Mouse (Mus musculus) urinary bladder, postnatal 10 days (tissue): ENCODE measurements around the gene Clp1.
"Not testable (repeated sequence)": the region's sequence is repeated elsewhere in the genome, so short reads cannot be mapped to it uniquely, and the experiment has no call there.

Source experiments
- DNase-seq: peaks from one replicate; pipeline ENCODE4 v3.0.0; 2022; ENCODE audit warnings: low spot score

Clp1 gene

DNA sequence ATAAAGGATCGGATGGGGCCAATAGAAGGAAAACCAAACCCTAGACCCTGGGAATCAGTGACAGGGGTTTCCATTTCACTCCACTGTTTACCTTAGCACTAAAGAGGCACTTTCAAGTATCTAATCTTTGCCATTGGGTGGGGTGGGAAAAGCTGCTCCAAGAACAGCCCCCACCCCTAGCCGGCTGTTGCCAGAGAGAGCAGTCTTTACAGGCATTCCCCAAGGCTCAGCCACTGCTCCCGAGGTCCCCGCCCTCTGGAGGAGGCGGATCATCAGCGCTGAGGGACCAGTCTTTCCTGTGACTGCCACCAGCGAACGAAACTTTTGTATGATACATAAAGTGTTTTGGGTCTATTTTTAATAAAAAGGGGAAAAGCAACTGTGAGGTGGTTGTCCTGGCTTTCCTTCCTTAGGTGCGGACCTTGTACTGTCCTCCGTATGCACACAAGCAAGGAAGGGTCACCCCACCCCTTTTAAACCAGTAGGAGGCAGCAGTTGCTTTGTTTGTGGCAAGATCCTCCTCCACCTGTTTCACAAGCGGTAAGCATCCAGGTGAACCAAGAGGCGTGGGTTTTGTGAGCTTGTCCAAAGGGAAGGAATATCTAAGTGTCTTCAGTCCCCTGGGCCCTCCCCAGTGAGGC is 11.2 kb upstream of the Clp1 start:
- no peak for DNase-seq

DNA sequence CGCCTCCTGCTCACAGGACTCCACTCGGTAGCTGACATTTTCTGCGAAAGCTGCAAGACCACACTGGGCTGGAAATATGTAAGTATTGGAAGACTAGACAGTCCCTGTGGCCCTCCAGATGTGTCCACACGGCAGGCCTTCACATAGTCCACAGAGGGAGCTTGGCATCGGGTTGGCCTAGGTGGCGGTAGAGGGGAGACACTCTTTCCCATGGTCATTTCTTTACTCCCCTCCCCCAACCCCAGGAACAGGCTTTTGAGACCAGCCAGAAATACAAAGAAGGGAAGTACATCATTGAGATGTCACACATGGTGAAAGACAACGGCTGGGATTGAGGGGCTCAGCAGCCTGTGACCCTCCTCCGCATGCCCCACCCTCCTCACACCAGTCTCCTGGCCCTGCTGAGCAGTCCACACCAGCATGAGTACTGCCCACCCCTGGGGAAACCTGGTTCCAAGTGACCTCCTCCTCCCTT is 10.3 kb upstream of the Clp1 start:
- no peak for DNase-seq

DNA sequence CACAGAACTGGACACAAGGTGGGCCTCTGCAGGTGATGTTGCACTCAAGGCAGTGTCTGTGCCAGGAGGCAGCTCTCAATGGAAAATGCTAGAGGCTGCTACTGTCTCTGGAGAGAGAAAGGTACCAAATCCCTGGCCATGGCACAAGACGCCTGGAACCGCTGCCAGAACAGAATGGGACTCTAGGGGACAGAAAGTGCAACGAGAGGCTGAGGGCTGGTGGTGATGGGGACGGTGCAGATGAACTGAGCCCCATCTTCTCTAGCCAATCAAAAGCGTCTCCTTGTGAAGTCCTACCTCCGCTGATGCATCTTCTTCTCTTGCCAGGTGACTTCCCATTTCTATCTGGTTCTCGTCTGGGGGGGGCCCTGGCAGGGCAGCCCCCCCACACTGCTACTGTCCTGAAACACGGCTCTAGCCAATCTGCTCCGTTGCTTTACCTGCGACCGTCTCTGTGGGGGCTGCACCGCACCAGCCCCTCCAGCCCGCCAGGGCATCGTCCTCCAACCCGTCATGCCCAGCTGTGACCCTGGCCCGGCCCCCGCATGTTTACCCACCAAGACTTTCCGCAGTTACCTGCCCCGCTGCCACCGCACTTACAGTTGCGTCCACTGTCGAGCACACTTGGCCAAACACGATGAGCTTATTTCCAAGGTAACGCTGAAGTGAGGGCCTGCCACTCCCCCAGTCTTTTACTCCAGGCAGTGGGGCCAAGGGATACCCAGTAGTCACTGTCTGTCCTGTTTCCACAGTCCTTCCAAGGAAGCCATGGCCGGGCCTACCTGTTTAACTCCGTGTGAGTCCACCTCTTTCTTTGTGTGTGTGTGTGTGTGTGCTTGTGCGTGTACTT is 9.4 kb upstream of the Clp1 start:
- no peak for DNase-seq

DNA sequence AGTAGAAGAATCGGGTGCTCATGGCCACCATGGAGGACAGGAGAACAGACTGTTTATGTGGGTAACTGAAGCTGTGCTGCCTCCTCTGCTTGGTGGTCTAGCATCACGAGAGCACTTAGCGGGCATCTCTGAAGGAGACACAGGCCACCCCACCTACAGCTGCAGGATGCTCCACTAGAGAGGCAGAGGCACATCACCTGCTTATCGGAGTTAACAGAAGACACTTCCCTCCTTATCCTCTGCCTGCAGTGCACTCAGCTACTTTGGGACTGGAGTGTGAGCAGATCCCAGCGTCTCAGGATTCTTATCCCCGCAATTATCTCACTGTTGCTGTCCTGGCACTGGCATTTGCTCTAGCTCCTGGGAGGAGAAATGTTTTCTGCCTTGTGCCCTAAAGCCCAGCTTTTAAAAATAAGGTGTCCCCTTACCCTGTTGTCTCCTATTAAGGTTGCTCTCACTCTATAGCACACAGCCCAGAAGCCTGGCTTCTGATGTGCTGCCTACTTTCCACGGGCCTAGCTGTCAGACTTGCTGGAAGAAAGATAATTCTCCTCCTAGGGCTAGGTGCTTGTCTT is 8.3 kb upstream of the Clp1 start:
- DNase-seq, result no peak

DNA sequence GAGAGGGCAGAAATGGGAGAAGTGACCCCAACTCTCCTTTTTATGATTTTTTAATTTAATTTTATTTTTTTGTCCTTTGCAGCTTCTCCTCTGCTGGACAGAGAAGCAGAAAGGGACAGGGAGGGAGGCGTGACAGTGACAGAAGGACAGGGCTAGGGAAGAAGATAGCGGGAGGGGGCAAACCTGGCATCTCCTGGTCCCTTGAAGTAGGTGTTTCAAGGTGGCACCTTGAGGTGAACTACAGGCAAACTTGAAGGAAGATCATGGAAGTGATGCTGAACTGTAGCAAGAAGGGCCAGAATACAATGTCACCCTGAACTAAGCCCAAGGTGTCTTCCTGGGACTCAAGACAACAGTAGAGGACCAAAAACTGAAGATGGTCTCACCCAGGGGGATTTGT is 7.8 kb upstream of the Clp1 start:
- no peak for DNase-seq

DNA sequence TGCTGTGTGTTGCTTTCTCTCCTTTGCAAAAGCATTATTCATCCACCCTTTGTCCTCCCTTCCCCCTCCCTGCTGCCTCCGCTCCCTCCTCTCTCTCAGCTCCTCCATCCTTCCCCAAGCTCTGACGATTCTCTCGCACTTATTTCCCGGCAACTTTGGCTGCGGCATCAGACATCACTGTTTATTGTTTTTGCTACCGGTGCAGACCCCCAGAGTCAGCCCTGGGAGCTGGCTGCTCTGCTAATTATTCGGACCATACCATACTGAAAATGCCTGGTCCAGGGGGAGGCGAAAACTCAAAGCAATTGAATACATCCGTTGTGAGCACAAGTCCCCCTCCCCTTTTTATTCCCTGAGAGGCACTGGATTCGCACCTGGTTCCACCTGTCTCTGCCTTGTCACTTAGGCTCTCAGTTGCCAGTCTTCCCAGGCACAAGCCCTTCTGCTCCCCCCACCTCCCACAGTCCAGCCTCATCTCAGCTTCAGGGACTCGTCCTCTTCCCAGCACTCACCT is 7.3 kb upstream of the Clp1 start:
- no peak for DNase-seq

DNA sequence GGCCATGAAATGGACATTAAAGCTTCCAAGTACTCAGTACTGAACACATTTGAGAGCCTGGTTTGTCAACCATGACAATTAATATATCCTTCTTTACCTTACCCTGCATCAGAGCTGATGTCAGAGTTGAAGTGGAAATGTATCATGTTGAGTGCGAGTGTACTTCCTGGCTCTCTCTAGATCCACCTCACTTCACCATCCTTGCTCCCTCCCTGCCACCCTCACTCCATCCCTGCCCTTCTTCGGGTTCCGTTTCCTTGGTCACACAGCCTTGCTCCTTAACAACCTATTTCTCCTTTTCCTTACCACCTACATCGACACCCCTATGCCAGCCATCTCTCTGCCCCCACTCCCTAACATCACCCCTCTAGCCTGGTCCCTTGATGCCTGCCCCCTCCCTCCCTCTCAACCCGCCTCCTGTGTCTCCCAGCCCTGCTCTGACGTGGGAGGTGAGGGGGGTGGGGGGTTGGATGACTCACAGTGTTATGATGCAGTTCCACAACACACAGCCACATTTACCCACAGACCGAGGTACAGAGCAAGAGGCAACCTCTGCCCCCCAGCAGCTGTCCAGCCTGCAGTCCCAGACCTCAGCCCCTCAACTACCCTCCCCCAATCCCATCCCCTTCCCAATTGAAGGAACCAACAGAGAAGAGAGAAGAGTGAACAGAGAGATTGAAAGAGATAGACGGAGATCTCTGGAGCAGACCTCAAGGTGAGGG is 6.6 kb upstream of the Clp1 start, which contains the start of gene Ypel4:
Ypel4 (plus strand) TSS at position 480 of the 722 bp plus-strand sequence.
- DNase-seq, result no peak

DNA sequence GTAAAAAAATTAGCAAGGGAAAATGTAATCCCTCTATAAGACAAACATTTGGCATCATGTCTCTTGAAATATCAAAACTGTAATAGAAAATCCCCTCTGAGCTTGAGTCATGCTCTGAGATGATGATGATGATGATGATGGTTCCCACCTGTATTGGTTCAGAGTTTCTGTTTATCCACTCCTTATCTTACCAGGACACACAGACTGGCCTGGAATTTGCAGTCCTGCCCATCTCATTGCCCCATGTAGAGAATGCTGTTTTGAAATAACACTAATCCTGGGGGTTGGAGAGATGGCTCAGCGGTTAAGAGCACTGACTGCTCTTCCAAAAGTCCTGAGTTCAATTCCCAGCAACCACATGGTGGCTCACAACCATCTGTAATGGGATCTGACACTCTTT is 5.2 kb upstream of the Clp1 start:
- no peak for DNase-seq

DNA sequence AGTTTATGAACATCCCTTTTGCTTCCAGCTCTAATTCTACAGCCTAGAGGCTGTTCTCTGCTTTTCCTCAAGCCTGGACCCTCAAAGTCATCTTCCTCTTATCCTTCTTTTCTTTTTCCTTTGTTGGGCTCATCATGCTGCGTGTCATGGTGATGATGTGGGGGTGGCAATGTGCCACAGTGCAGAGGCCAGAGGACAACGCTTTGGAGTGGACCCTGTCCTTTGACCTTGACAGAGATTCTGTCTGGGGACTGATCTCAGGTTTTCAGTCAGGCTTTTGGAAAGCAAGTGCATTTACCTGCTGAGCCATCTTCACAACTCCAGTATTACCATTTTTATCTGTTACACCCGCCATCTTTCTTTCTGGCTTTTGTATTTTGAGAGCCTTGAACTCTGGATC is 4.1 kb upstream of the Clp1 start:
- no peak for DNase-seq

DNA sequence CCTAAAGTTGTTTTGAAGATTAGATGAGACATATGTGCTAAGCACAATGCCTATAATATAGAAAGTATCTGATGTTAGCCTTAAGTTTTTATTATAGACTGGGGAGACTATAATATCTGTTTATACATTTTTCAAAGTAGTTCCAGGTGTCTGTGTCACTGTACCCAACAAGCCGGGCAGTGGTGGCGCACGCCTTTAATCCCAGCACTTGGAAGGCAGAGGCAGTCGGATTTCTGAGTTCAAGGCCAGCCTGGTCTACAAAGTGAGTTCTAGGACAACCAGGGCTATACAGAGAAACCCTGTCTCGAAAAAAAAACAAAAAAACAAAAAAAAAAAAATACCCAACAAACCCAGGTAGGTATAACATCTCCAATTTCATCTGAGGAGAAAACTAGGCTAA is 1.0 kb upstream of the Clp1 start:
- DNase-seq, result not testable (repeated sequence)

DNA sequence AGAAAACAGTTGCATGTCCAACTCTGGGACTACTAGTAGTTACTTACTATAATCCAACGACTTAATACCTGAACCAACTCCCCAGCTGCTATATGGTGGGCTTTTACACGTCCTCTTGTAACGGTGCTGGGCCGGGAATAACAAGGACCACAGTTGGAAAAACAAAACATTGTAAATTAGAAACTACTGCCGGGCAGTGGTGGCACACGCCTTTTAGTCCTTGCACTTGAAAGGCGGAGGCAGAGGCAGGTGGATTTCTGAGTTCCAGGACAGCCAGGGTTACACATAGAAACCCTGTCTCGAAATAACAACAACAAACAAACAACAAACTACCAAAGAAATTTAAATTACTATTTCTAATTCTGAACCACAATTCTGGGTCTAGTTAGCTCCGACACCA is 434 bp downstream of the Clp1 start:
- no peak for DNase-seq

DNA sequence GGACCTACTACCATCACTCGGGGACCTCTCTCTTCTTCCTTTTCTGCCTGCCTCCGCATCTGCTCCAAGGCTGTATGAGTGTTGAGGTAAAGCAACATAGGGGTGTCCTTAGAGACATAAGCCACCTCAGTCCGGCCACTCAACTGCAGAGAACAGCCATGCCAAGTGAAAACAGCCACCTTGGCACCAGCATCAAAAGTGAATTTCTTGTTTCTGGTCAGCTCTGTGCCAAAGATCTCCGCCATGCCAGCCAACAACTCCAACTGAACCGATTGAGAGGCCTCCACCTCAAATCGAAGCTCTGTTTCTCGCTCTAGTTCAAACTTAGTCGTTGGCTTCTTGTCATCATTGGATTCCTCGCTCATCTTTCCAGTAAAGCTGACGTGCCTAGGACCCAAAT is 1.4 kb downstream of the Clp1 start:
- no peak for DNase-seq

DNA sequence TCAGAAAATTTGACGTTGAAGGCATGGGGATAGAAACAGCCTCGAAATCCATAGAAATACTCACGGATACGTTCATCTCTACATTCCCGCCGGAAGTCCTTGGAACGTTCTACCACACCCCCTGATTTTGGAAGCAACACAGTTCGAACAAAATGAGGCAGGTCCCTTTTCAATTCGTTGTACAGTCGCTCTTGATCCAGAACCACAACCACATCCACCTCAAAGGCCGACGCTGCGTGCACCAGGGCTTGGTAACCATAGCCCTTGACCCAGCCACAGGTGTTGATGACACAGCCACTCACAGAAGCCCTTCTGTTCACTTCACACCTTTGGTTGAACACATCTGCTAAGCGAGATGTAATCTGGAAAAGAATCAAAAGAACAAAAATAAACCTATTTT is 3.3 kb downstream of the Clp1 start:
- DNase-seq, result no peak

DNA sequence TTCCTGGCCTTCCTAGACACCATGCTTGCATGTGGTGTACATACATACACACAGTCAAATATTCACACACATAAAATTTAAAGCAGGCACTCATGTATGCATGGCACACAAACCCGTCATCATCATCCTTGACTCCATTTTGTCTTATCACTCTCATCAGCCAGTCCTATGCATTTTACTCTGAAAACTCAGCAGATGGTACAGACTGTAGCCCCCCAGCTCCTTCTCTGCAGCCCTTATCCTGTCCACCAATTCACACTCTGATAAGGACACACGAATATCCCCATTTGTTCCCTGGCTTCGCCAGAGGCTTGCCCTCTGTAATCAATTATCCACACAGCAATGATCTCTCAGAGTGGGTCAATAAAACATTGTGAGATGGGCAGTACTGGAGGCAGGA is 6.0 kb downstream of the Clp1 start:
- DNase-seq, result no peak

DNA sequence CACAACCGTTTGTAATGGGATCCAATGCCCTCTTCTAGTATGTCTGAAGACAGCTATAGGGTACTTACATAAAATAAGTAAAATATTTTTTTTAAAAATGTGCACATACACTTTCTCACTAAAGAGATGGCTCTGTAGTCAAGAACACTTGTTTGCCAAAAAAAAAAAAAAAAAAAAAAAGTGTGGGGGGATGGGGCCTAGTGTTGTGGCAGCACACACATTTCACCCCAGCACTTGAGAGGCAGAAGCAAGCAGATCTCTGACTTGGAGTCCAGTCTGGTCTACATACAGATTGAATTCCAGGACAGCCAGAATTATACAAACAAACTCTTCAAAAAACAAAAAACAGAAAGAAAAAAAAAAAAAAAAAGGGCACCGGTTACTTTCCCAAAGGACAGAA is 6.4 kb downstream of the Clp1 start:
- DNase-seq, result no peak

DNA sequence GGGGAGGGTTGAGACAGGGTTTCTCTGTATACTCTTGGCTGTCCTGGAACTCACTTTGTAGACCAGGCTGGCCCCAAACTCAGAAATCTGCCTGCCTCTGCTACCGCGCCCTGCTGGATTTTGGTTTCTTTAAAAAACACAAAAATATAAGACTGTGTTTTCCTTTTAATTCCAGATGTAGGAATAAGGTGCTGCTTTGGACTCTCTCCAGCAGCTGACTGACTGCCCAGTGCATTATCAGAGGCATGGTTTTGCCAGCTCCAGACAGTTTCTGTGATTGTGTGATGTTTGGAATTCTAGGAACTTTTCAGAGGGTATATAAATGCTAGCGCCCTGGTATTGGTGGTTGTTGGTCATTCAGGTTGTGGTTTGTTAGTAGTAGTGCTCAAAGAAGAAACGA is 9.8 kb downstream of the Clp1 start:
- DNase-seq, result no peak

DNA sequence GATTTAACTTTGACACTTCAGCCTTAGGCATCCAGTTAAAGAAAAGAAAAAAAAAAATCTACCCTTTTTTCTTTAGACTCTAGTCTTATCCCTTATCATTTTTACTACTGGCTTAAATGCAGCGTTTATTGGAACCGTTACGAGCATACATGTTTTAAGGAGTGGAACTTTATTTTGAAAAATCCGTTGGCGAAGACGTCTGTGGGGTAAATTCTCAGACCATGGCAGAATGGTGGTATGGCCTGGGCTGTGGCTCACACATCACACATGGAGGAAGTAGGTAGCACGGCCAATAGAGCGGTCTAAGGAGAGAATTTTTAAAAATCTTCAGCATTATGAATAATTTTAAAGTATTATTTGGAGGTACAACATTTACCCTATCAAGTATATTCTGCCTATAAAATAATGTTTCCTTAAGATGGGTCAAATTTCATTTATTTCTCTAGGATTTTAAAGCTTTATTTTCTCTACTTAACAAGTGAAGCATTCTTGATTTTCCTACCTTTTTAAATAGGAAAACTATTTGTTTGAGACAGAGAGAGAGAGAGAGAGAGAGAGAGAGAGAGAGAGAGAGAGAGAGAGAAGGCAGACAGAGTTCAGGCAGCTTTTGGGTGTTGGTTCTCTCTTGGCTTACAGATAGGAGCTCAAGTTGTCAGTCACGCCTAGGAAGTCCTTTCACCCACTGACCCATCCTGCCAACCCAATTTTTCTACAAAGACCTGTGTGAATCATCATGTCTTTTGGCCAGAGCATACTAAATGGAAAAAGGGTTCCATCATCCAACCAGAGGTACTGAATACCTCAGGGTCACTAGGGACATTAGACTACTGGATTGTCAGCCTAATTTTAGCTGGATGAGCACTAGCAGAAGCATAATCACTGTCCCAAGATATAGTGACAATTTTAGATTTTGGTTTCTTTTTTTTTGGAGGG is 10.5 kb downstream of the Clp1 start:
- no peak for DNase-seq

DNA sequence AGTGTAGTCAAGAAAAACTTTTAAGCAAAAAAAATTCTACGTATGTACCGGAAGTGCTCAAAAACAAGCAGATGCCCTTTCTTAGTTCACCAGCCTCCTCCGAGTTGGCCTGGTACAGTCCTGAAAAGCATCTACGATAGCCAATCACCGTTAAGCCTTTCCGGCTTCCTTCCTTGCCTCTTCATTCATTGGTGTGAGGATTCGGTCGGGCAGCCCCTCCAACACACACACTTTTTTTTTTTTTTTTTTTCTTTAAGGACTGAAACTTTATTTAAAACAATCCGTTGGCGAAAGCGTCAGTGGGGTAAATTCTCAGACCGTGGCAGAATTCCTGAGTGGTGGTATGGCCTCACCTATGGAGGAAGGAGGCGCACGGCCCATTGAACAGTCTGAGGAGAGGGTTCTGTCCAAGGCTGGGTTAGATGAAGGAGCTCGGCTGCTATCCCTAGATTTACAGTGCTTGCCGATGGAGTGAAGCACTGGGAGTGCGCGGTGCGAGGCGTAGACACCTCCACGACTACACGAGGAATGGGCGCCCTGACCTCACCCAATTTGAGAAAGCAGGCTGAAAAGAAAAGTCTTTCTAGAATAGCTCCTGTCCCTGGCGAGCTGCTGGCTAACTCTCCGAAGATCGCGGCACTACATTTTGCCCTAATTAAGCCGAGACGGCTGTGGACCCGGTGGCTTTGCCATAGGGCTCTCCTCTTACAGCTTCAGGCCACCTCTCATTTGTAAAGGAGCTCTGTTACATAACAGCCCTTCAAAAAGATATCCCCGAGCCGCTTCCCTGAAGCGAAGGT is 11.4 kb downstream of the Clp1 start:
- no peak for DNase-seq

DNA sequence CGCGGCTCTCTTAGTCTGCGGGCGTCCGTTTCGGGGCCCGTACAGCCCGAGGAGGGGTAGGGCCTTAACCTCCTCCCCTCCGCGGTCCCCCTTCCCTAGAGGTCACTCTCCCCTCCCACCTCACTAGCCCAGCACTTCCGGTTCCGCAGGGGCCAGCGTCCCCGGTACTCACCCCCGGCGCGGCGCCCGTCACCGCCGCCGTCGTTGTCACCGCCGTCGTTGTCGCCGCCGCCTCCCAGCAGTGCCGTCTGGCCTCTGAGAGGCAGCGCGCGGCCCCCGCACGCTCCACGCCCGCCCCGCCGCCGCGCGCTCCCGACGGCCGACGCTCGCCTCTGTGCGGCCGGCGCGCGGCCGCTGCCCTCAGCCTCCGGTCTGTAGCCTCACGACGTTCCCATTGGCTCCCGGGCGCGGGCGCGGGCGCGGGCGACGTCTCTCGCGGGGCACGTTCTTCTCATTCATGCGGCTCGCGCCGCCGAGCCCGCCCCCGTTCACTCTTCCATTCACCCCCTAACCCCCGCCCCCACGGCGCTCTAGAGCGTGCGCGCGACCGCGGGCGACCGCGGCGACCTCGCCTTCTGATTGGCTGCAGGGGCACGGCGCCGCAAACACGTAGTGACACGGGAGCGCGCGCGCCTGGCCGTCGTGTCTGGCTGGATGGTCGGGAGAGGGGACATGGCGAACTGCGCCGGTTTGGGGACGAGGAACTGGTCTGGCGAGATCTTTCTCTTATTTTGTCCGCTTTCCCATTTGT is 12.2 kb downstream of the Clp1 start, which contains the start of gene Zdhhc5:
Zdhhc5 (minus strand) TSS at position 370 of the 751 bp plus-strand sequence.
- DNase-seq, result peak; percentile 95

DNA sequence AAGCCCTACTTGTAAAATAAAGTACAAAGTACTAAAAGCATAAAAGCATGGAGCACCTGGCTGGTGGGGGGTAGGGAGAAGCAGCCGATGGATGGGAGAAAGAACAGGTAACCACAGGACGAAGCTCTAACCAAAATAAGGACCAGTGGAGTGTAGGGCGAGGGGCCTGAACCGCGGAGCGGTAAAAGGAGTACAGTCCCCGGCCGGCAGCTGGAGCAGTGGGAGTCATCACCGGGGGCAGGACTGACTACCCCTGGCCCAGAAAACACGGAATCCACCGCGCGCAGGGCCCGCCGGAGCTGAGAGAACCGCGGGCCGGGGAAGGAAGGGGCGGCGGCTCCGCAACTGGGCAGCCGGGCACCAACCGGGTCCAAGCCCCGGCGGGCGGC is 12.7 kb downstream of the Clp1 start:
- no peak for DNase-seq
